Mouse (Mus musculus) midbrain, embryonic 10.5 days (tissue): Measurements from ENCODE around the gene Mab21l3. TPM values are rescaled to one million over a fixed set of nuclear protein-coding genes. Genes with fewer than 3 reads are reported as not detected.
A peak's percentile ranks its signal among the peaks of the same experiment; 100 is the strongest.
"Not testable (repeated sequence)": the region's sequence is repeated elsewhere in the genome, so short reads cannot be mapped to it uniquely, and the experiment has no call there.

Source experiments
- DNase-seq: peaks from one replicate; pipeline ENCODE4 v3.0.0-alpha.2; 2017; ENCODE audit warnings: low spot score
- H3K27ac ChIP-seq: fragments of 300-500 bp; sonication (generic); replicated peaks from 2 replicates; pipeline ENCODE4 v1.5.1; 2016; ENCODE audit warnings: mild to moderate bottlenecking
- H3K27me3 ChIP-seq: fragments of 300-500 bp; sonication (generic); 2 replicates; pipeline ENCODE4 v1.6.1; 2016; ENCODE audit warnings: low read depth, mild to moderate bottlenecking; ENCODE audit not compliant: poor library complexity, severe bottlenecking
- H3K36me3 ChIP-seq: fragments of 300-500 bp; sonication (generic); 2 replicates; pipeline ENCODE4 v1.6.1; 2016; ENCODE audit warnings: mild to moderate bottlenecking, moderate library complexity
- H3K4me1 ChIP-seq: fragments of 300-500 bp; sonication (generic); 2 replicates; pipeline ENCODE4 v1.6.1; 2016
- H3K4me3 ChIP-seq: fragments of 300-500 bp; sonication (generic); 2 replicates; pipeline ENCODE4 v1.5.1; 2016; ENCODE audit warnings: mild to moderate bottlenecking, moderate library complexity
- H3K9me3 ChIP-seq: fragments of 300-500 bp; sonication (generic); replicated peaks from 2 replicates; pipeline ENCODE4 v1.6.1; 2016; ENCODE audit warnings: mild to moderate bottlenecking
- WGBS: fragments of 180-500 bp; shearing (Covaris S2); methylation state at CpG from one replicate; pipeline ENCODE4 v1.1.7; 2016; 5-methylcytosine and 5-hydroxymethylcytosine counted together
- polyA plus RNA-seq: library from polyadenylated mRNA; unstranded; fragments of >200 nt; fragmentation: Nextera tagmentation; extraction: Ambion mirVana; gene quantifications from 2 replicates; pipeline ENCODE4 v1.2.1, GENCODE M21; 2016

Mab21l3 gene
- polyA plus RNA-seq, 1 experiment from 2014 or later, result 0.43 TPM

- under 1% methylated on average over 8 of the region's 8 CpGs for WGBS
- peak overlapping the region; percentile 79 for H3K27ac ChIP-seq
- no peaks in the 10 kb centered on the region for H3K9me3 ChIP-seq
- no peaks in the 10 kb centered on the region for H3K36me3 ChIP-seq
- DNase-seq, result peak; percentile 89
- peak overlapping the region; percentile 41 for H3K4me3 ChIP-seq
- H3K27me3 ChIP-seq, result 0 out of 2 replicates have a peak, but pooled peaks cover 5% of the 10 kb centered on the region
- H3K4me1 ChIP-seq, result peaks cover 30% of the 10 kb centered on the region
Measured at GRCm38 (mm10) chr3:101836045-101836444, 12.7 kb downstream of the Mab21l3 start.

- Histone ChIP-seq H3K9me3 (no peaks in the 10 kb centered on the region), H3K4me3 (no peak overlapping the region), H3K27ac (no peak overlapping the region), H3K36me3 (no peaks in the 10 kb centered on the region), H3K27me3 (0 out of 2 replicates have a peak, but pooled peaks cover 5% of the 10 kb centered on the region), H3K4me1 (peaks cover 29% of the 10 kb centered on the region)
- WGBS, result 33% methylated on average over 10 of the region's 10 CpGs
- DNase-seq, result no peak
Measured at GRCm38 (mm10) chr3:101831189-101831858, 17.4 kb downstream of the Mab21l3 start.

- no peaks in the 10 kb centered on the region for H3K9me3 ChIP-seq
- 82% methylated on average over 10 of the region's 10 CpGs for WGBS
Measured at GRCm38 (mm10) chr3:101829881-101830616, 18.7 kb downstream of the Mab21l3 start.

GRCm38 (mm10) chr3:101828595-101828994, 20.2 kb downstream of the Mab21l3 start:
- Histone ChIP-seq H3K4me3 (no peak overlapping the region), H3K36me3 (no peaks in the 10 kb centered on the region), H3K27me3 (0 out of 2 replicates have a peak, but pooled peaks cover 5% of the 10 kb centered on the region), H3K4me1 (peaks cover 17% of the 10 kb centered on the region), H3K27ac (no peak overlapping the region), H3K9me3 (no peaks in the 10 kb centered on the region)
- no peak for DNase-seq
- WGBS, result 43% methylated on average over 3 of the region's 3 CpGs

More at GRCm38 (mm10) chr3:101829881-101830616, 18.7 kb downstream of the Mab21l3 start:
- Histone ChIP-seq H3K4me3 (no peak overlapping the region), H3K36me3 (no peaks in the 10 kb centered on the region), H3K27me3 (0 out of 2 replicates have a peak, but pooled peaks cover 5% of the 10 kb centered on the region), H3K27ac (no peak overlapping the region), H3K4me1 (peaks cover 17% of the 10 kb centered on the region)
- no peak for DNase-seq

DNA sequence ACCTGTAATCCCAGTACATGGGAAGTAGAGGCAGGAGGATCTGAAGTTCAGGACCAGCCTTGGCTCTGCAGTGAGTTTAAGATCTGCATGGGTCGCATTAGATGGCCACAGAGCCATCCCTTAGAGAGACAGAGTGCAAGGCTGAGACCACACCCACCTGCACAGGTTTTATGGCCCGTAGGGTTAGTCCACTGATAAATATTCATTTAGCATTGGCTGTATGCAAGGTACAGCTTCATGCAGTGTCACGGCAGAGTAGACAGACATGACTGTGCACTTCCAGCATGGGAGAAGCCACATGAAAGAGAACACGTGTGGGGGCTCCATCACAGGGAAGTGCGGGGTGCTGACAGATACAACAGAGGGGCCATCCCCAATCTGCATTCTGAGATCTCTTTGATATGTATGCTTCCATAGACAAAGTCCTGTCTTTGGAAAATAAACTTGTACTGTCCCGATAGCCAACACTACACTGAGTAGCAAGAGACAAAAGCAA, 21.5 kb downstream of the Mab21l3 start:
- DNase-seq, result no peak
- H3K27ac ChIP-seq, result no peak overlapping the region
- H3K27me3 ChIP-seq, result 0 out of 2 replicates have a peak, but pooled peaks cover 2% of the 10 kb centered on the region
- H3K4me1 ChIP-seq, result peaks cover 17% of the 10 kb centered on the region
- no peaks in the 10 kb centered on the region for H3K9me3 ChIP-seq
- no peak overlapping the region for H3K4me3 ChIP-seq
- WGBS, result 88% methylated on average over 6 of the region's 6 CpGs
- H3K36me3 ChIP-seq, result no peaks in the 10 kb centered on the region

- Histone ChIP-seq H3K4me3 (no peak overlapping the region), H3K27ac (no peak overlapping the region), H3K4me1 (peaks cover 8% of the 10 kb centered on the region; the same call in 1 of the 2 replicates), H3K27me3 (no peaks in the 10 kb centered on the region), H3K9me3 (no peaks in the 10 kb centered on the region), H3K36me3 (no peaks in the 10 kb centered on the region)
- 89% methylated on average over 9 of the region's 9 CpGs for WGBS
- no peak for DNase-seq
Measured at GRCm38 (mm10) chr3:101824338-101824737, 24.4 kb downstream of the Mab21l3 start.

DNA sequence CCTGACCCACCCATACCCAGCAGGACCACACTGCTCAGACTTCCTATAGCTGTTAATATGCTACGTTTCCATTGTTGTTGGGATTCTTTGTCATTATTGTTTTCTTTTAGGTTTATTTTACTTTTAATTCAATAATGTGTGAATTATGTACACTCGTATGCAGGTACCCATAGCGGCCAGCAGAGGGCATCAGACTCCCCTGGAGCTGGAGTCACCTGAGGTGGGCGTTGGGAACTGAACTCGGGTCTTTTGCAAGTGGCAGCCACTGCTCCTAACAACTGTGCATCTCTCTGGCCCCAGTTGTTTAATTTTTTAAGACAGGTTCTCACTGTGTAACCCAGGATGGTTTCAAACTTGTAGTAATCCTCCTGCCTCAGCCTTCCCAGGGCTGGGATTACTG, 26.7 kb downstream of the Mab21l3 start:
- DNase-seq, result no peak
- Histone ChIP-seq H3K27ac (no peak overlapping the region), H3K4me1 (no peaks in the 10 kb centered on the region), H3K27me3 (no peaks in the 10 kb centered on the region), H3K4me3 (no peak overlapping the region), H3K36me3 (no peaks in the 10 kb centered on the region), H3K9me3 (no peaks in the 10 kb centered on the region)
- WGBS, result 76% methylated on average over 5 of the region's 5 CpGs

DNA sequence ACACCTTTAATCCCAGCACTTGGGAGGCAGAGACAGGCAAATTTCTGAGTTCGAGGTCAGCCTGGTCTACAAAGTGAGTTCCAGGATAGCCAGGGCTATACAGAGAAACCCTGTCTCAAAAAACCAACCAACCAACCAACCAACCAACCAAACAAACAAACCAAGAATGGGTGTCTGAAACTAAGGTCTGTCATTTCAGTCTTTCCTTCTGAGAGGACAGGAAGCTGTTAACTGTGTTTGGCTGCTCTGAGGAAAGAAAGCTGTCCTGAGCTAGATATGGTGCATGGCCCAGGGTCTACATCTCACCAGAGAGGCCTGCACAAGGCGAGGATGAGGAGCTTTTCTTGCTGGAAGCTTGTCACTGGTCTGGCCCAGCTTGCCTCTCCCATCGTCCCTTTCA, 28.1 kb downstream of the Mab21l3 start:
- H3K36me3 ChIP-seq, DNase-seq, H3K4me3 ChIP-seq, H3K27me3 ChIP-seq, H3K27ac ChIP-seq, H3K4me1 ChIP-seq, H3K9me3 ChIP-seq: not testable (repeated sequence)
- 77% methylated on average over 3 of the region's 3 CpGs for WGBS

DNA sequence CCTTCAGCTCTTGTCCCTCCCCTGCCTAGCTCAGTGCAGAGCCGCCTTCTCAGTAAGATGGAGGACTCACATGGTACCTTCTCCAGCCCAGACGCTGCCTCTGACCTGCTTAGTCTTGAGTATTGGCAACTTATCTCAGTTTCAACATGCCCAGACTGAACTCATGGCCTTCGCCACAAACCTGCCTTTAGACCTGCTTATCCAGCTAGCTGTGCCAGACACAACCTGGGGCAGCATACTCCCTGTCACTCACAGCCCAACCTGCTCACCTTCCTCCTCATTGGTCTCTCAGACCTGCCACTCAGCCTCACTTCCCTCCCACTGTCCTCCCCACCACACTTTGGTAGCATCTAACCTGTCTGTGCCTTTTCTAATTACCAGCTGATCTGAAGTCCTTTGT, 32.8 kb downstream of the Mab21l3 start:
- H3K9me3 ChIP-seq, result no peaks in the 10 kb centered on the region
- 0 out of 2 replicates have a peak, but pooled peaks cover 5% of the 10 kb centered on the region for H3K4me1 ChIP-seq
- DNase-seq, result no peak
- H3K27ac ChIP-seq, result no peak overlapping the region
- H3K27me3 ChIP-seq, result no peaks in the 10 kb centered on the region
- no peaks in the 10 kb centered on the region for H3K36me3 ChIP-seq
- 86% methylated on average over 3 of the region's 3 CpGs for WGBS
- no peak overlapping the region for H3K4me3 ChIP-seq

DNA sequence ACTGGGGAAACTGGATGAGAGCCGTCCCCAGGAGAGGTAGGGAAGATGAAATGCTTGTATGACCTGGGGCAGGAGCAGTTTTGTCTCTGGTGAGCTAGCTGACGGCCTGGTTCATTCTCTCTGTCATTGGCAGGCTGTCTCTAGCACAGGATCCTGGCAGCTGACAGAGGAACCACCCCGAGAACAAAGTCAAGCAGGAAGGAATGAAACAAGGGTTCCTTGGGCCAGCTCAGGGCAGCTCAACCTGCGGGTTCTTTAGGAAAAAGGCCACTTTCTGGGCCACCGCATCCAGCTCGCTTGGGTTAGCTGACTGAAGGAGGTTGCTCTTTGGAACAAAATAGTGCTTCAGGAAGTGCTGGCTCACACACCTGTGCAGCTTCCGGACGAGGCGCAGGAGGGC, 34.0 kb downstream of the Mab21l3 start:
- H3K4me3 ChIP-seq, result no peak overlapping the region
- WGBS, result 90% methylated on average over 9 of the region's 9 CpGs
- no peaks in the 10 kb centered on the region for H3K27me3 ChIP-seq
- H3K9me3 ChIP-seq, result no peaks in the 10 kb centered on the region
- H3K27ac ChIP-seq, result no peak overlapping the region
- H3K4me1 ChIP-seq, result 0 out of 2 replicates have a peak, but pooled peaks cover 5% of the 10 kb centered on the region
- no peak for DNase-seq
- no peaks in the 10 kb centered on the region for H3K36me3 ChIP-seq

- Histone ChIP-seq H3K9me3 (no peaks in the 10 kb centered on the region), H3K27me3 (peaks cover 4% of the 10 kb centered on the region; the same call in 1 of the 2 replicates), H3K4me1 (0 out of 2 replicates have a peak, but pooled peaks cover 5% of the 10 kb centered on the region), H3K27ac (0 out of 2 replicates have a peak overlapping the region, but pooled peaks have one; percentile 49), H3K36me3 (no peaks in the 10 kb centered on the region), H3K4me3 (no peak overlapping the region)
- 65% methylated on average over 10 of the region's 10 CpGs for WGBS
- peak; percentile 68 for DNase-seq
Measured at GRCm38 (mm10) chr3:101812341-101812962, 36.3 kb downstream of the Mab21l3 start.

- 78% methylated on average over 4 of the region's 4 CpGs for WGBS
- no peak for DNase-seq
- Histone ChIP-seq H3K9me3 (no peaks in the 10 kb centered on the region), H3K27me3 (peaks cover 10% of the 10 kb centered on the region; the same call in 1 of the 2 replicates), H3K4me3 (no peak overlapping the region), H3K36me3 (no peaks in the 10 kb centered on the region), H3K4me1 (peaks cover 5% of the 10 kb centered on the region; the same call in 1 of the 2 replicates), H3K27ac (no peak overlapping the region)
Measured at GRCm38 (mm10) chr3:101811931-101812330, 36.8 kb downstream of the Mab21l3 start.
